Mouse (Mus musculus) ES-Bruce4 (cell line): ENCODE measurements at regions not wholly inside any gene's neighbourhood (a gene's known extent, or its start where the extent isn't known, plus 50 kb on each side); places are given as distances from the start of the nearest gene placed in this dataset.

Experiments used
- CTCF ChIP-seq: IDR thresholded peaks from one replicate; pipeline ENCODE4 v1.8.1; 2011; ENCODE audit warnings: low read depth, low read length
- POLR2A ChIP-seq: IDR thresholded peaks from one replicate; pipeline ENCODE4 v1.8.1; 2011; ENCODE audit warnings: low read length; ENCODE audit not compliant: insufficient read depth

DNA sequence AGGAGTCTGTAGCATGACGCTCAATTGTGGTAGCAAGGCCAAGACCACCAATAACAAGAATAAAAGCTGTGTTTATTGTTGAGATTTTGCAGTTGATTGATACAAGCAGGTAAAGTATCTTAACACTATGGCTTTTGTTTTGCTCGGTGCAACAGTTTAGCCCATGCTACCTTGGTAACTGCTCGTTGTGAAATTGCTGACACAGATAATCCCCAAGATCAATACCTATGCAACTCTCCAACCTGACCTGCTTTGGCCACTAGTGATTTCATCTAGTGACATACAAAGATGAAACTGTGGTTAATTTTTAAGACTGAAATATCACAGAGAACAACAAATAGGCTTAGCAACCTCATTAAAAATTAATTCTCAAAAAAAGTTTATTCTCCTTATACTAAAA is 85.2 kb upstream of the Kynu start:
- no peak for TF ChIP-seq CTCF
- TF ChIP-seq POLR2A = no peak
